Mouse (Mus musculus) heart, embryonic 15.5 days (tissue): ENCODE data around the gene Pwwp2b. TPM values are rescaled to one million over a fixed set of nuclear protein-coding genes. Genes with fewer than 3 reads are reported as not detected.

Experiments used
- ATAC-seq: fragments of 200-750 bp; cut with Nextera tagmentation; replicated peaks from 2 replicates; pipeline ENCODE4 v1.8.0; 2017; ENCODE audit warnings: low read depth, moderate TSS enrichment; ENCODE audit not compliant: insufficient number of reproducible peaks, insufficient read depth, low FRiP score
- H3K27ac ChIP-seq: fragments of 300-500 bp; sonication (generic); 2 replicates; pipeline ENCODE4 v1.5.1; 2015; ENCODE audit warnings: mild to moderate bottlenecking, inconsistent platforms
- H3K27me3 ChIP-seq: fragments of 300-500 bp; sonication (generic); 2 replicates; pipeline ENCODE4 v1.6.1; 2015; ENCODE audit warnings: inconsistent platforms
- H3K36me3 ChIP-seq: fragments of 300-500 bp; sonication (generic); 2 replicates; pipeline ENCODE4 v1.6.1; 2015; ENCODE audit warnings: mild to moderate bottlenecking, inconsistent platforms
- H3K4me1 ChIP-seq: fragments of 300-500 bp; sonication (generic); replicated peaks from 2 replicates; pipeline ENCODE4 v1.6.1; 2015; ENCODE audit warnings: inconsistent platforms
- H3K4me2 ChIP-seq: fragments of 300-500 bp; sonication (generic); 2 replicates; pipeline ENCODE4 v1.6.1; 2015; ENCODE audit warnings: inconsistent platforms, mild to moderate bottlenecking, moderate library complexity
- H3K4me3 ChIP-seq: fragments of 300-500 bp; sonication (generic); 2 replicates; pipeline ENCODE4 v1.5.1; 2015; ENCODE audit warnings: mild to moderate bottlenecking, inconsistent platforms
- H3K9ac ChIP-seq: fragments of 300-500 bp; sonication (generic); 2 replicates; pipeline ENCODE4 v1.6.1; 2015; ENCODE audit warnings: mild to moderate bottlenecking, inconsistent platforms
- H3K9me3 ChIP-seq: fragments of 300-500 bp; sonication (generic); replicated peaks from 2 replicates; pipeline ENCODE4 v1.6.1; 2016; ENCODE audit warnings: inconsistent platforms
- WGBS: fragments of 180-500 bp; shearing (Covaris S2); methylation state at CpG from one replicate; pipeline ENCODE4 v1.1.7; 2015; ENCODE audit warnings: mixed read lengths; 5-methylcytosine and 5-hydroxymethylcytosine counted together
- polyA plus RNA-seq: library from polyadenylated mRNA; unstranded; fragments of >200 nt; fragmentation: Nextera tagmentation; extraction: Ambion mirVana; gene quantifications from 2 replicates; pipeline ENCODE4 v1.2.1, GENCODE M21; 2015

The Pwwp2b gene
- polyA plus RNA-seq, 1 experiment from 2014 or later: 7.0 TPM

DNA sequence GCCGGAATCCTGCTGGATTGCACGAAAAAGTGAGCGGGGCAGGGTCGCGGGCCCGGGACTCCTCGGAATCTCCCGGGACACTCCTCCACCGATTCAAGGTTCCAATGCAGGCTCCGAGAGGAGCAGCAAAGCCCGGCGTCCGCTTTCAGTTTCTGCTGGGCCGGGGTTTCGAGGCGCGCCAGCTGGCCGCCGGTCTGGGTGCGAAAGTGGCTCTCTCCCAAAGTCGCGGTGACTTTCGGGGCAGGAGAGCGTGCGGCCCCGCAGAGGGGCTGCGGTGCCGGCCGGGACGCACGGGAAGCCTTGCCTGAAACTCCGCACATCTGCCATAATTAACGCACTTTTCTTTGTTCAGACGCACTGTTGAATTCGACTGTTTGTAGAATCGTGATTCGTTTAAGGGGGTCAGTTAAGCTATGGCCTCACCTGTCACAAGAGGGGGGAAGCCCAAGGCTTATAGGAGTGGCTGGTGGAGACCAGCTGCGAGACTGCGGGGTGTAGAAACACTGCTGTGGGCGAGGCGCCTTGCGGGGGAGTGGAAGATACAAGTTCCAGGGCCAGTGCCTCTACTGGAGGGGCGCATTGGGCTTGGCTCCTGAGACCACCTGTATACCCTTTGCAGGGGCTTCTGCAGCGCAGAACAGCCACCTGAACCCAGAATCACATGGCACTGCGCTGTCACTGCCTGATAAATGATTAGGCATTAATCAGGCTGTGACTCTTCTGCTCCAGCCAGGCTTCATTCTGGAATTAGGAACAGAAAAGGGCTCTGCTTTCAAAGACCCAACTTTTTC is 528 bp downstream of the Pwwp2b start:
- peak overlapping the region; percentile 92 for H3K4me2 ChIP-seq
- H3K27me3 ChIP-seq: no peaks in the 10 kb centered on the region
- H3K4me3 ChIP-seq: peak overlapping the region; percentile 77
- 3% methylated on average over 45 of the region's 45 CpGs for WGBS
- H3K9me3 ChIP-seq: no peaks in the 10 kb centered on the region
- no peaks in the 10 kb centered on the region for H3K36me3 ChIP-seq
- H3K9ac ChIP-seq: peak overlapping the region; percentile 88
- peak overlapping the region; percentile 86 for H3K27ac ChIP-seq
- peak; percentile 3; the same call in 1 of the 2 replicates for ATAC-seq
- H3K4me1 ChIP-seq: peaks cover 75% of the 10 kb centered on the region

GRCm38 (mm10) chr7:139249406-139250210 is 1.3 kb downstream of the Pwwp2b start:
- no peak for ATAC-seq
- 25% methylated on average over 7 of the region's 7 CpGs for WGBS

GRCm38 (mm10) chr7:139251881-139252301 is 3.6 kb downstream of the Pwwp2b start:
- WGBS: 36% methylated on average over 5 of the region's 5 CpGs
- Histone ChIP-seq H3K27me3 (no peaks in the 10 kb centered on the region), H3K36me3 (peaks cover 21% of the 10 kb centered on the region), H3K9me3 (no peaks in the 10 kb centered on the region), H3K4me3 (no peak overlapping the region), H3K4me2 (peak overlapping the region; percentile 19; the same call in 1 of the 2 replicates), H3K27ac (peak overlapping the region; percentile 66), H3K9ac (no peak overlapping the region), H3K4me1 (peaks cover 64% of the 10 kb centered on the region)
- peak; percentile 6; the same call in 1 of the 2 replicates for ATAC-seq

More at GRCm38 (mm10) chr7:139249406-139250210, 1.3 kb downstream of the Pwwp2b start:
- peak overlapping the region; percentile 77 for H3K4me3 ChIP-seq
- H3K4me1 ChIP-seq: peaks cover 77% of the 10 kb centered on the region
- H3K27me3 ChIP-seq: no peaks in the 10 kb centered on the region
- H3K4me2 ChIP-seq: peak overlapping the region; percentile 92
- no peak overlapping the region for H3K9ac ChIP-seq
- H3K27ac ChIP-seq: peak overlapping the region; percentile 86; the same call in 1 of the 2 replicates
- H3K9me3 ChIP-seq: no peaks in the 10 kb centered on the region
- peaks cover under 1% of the 10 kb centered on the region; the same call in 1 of the 2 replicates for H3K36me3 ChIP-seq

DNA sequence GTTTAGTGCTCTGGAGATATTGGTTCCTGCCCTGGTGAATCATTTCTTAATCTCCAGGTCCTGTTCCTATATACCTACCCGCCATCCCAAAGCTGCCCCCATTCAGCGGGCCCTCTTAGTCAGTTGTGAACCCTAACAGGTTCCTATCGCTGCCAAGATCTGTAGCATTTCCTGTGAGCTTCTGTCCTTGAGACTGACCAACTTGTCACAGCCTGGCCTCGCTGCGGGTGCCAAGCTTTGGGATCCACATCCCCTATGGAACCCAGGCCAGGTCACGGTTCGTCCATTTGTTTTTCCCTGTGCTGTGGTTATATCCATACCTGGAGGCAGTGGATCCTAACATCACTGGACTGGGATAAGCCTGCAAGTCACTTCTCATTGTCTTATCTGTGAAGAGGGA is 4.3 kb downstream of the Pwwp2b start:
- no peak overlapping the region for H3K9ac ChIP-seq
- no peak for ATAC-seq
- H3K4me2 ChIP-seq: no peak overlapping the region
- H3K36me3 ChIP-seq: peaks cover 21% of the 10 kb centered on the region
- H3K27me3 ChIP-seq: no peaks in the 10 kb centered on the region
- no peak overlapping the region for H3K4me3 ChIP-seq
- peaks cover 61% of the 10 kb centered on the region for H3K4me1 ChIP-seq
- no peak overlapping the region for H3K27ac ChIP-seq
- no peaks in the 10 kb centered on the region for H3K9me3 ChIP-seq
- 69% methylated on average over 7 of the region's 7 CpGs for WGBS

- Histone ChIP-seq H3K4me2 (no peak overlapping the region), H3K4me1 (peaks cover 61% of the 10 kb centered on the region), H3K4me3 (no peak overlapping the region), H3K9ac (no peak overlapping the region), H3K36me3 (peaks cover 21% of the 10 kb centered on the region), H3K27me3 (no peaks in the 10 kb centered on the region), H3K9me3 (no peaks in the 10 kb centered on the region), H3K27ac (peak overlapping the region; percentile 36; the same call in 1 of the 2 replicates)
- no peak for ATAC-seq
- 48% methylated on average over 9 of the region's 9 CpGs for WGBS
Measured at GRCm38 (mm10) chr7:139252986-139253385, 4.7 kb downstream of the Pwwp2b start.

DNA sequence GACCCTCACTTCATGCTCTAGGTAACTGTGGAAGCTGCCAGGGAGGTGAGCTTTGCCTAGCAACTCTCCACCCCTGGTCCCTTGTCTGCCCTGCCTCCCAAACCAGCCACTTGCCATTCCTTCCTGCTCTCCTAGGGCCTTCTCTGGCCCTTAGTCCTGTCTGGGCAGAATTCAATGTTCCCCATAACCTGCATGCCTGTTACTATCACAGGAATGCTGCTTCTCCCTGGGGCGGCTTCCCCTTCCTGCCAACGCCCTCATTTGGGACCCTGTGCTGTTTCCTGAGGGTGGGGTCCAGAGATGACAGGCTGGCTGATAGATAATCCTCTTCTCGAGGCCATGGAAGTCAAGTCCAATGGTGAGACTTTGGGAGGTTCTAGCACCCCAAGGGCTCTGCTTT is 5.2 kb downstream of the Pwwp2b start:
- ATAC-seq: no peak

GRCm38 (mm10) chr7:139254626-139255025 is 6.3 kb downstream of the Pwwp2b start:
- 68% methylated on average over 5 of the region's 5 CpGs for WGBS
- no peaks in the 10 kb centered on the region for H3K27me3 ChIP-seq
- H3K9me3 ChIP-seq: no peaks in the 10 kb centered on the region
- peaks cover 67% of the 10 kb centered on the region for H3K4me1 ChIP-seq
- no peak overlapping the region for H3K4me3 ChIP-seq
- peaks cover 21% of the 10 kb centered on the region for H3K36me3 ChIP-seq
- no peak overlapping the region for H3K27ac ChIP-seq
- H3K4me2 ChIP-seq: no peak overlapping the region
- ATAC-seq: no peak
- H3K9ac ChIP-seq: no peak overlapping the region

More for the DNA sequence above, 5.2 kb downstream of the Pwwp2b start:
- H3K4me1 ChIP-seq: peaks cover 65% of the 10 kb centered on the region
- H3K4me3 ChIP-seq: no peak overlapping the region
- H3K4me2 ChIP-seq: no peak overlapping the region
- 46% methylated on average over 3 of the region's 3 CpGs for WGBS
- 0 out of 2 replicates have a peak overlapping the region, but pooled peaks have one; percentile 36 for H3K27ac ChIP-seq
- H3K36me3 ChIP-seq: peaks cover 21% of the 10 kb centered on the region
- no peak overlapping the region for H3K9ac ChIP-seq
- no peaks in the 10 kb centered on the region for H3K27me3 ChIP-seq
- no peaks in the 10 kb centered on the region for H3K9me3 ChIP-seq

DNA sequence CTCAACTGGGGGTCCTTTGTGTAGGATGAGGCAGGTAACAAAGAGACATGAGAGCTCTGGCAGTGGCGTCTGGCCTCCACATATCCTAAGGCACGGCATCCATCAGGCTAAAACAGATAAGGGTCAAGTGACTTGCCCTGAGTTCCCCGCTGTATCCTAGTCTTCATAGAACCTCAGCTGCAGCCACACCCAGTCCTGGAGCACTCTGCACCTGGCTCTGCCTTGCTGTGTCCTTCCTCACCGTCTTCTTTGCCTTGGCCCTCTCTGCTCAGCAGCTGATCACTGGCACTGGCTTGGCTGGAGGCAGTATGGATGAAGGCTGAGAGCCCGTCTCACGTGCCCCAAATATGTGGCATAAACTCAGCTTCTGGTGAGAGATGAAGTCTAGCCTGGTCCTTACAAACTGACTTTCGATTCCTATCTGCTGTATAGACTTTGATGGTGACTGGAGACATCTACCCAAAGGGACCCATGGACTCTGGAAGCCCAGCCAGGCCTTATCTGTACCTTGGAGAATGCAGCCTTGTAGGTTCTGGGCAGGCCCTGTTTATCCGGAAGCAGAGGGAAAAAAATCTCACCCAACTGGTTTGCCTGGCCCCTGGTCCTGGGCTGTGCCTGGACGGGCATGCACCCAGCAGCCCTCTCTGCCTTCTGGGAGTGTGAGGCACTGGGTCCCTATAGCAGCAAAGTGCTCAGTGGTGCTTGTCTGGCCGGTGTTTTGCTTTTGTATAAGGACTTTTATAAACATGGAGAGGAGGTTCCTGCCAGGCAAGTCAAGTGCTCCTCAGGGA is 9.7 kb downstream of the Pwwp2b start:
- Histone ChIP-seq H3K4me3 (no peak overlapping the region), H3K4me1 (peaks cover 37% of the 10 kb centered on the region), H3K9ac (no peak overlapping the region), H3K27ac (peak overlapping the region; percentile 5), H3K4me2 (no peak overlapping the region), H3K36me3 (peaks cover 36% of the 10 kb centered on the region), H3K27me3 (no peaks in the 10 kb centered on the region), H3K9me3 (no peaks in the 10 kb centered on the region)
- ATAC-seq: no peak; the same call in 1 of the 2 replicates
- 44% methylated on average over 10 of the region's 10 CpGs for WGBS

DNA sequence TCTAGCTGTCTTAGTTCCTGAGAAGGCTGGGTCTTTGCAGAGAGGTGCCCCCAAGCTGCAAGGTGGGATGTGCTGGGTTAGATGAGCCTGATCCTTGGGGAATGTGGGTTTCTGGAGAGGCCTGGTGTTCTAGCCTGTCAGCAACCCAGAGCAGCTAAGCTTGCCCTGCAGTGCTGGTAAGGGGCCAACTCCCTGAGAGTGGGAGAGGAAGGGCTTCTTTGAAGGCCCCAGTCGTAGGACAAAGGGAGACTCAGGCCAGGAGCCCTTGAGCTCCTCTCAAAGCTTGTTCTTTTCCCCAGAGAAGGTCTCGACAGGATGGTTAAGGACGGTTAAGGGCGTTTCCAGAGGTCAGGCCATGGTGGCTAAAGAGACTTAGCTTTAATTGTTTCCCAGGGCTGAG is 16.1 kb downstream of the Pwwp2b start:
- Histone ChIP-seq H3K27ac (peak overlapping the region; percentile 68), H3K36me3 (peaks cover 14% of the 10 kb centered on the region; the same call in 1 of the 2 replicates), H3K9ac (no peak overlapping the region), H3K4me1 (peaks cover 48% of the 10 kb centered on the region), H3K27me3 (no peaks in the 10 kb centered on the region), H3K4me3 (no peak overlapping the region), H3K9me3 (no peaks in the 10 kb centered on the region), H3K4me2 (no peak overlapping the region)
- WGBS: 21% methylated on average over 4 of the region's 4 CpGs
- ATAC-seq: no peak; the same call in 1 of the 2 replicates

DNA sequence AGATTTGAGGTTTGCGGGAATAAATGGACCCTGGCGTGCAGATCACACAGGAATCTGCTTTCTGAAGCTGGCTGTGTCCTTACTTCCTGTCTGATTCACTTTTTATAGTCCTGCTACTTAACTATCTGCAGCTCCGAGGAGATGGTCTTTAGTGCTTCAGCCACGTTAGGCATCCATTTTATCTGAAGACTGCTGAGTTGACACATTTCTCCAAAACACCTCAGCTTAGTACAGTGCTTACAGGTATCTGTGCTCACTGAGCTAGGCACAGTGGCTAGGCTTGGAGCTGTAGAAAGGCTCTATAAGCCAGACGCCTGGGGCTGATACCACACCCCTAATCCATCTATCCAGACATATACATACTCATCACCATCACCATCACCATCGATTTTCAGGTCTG is 17.4 kb downstream of the Pwwp2b start:
- peaks cover 10% of the 10 kb centered on the region; the same call in 1 of the 2 replicates for H3K36me3 ChIP-seq
- no peak overlapping the region for H3K4me3 ChIP-seq
- no peak overlapping the region for H3K4me2 ChIP-seq
- peaks cover 41% of the 10 kb centered on the region for H3K4me1 ChIP-seq
- peak overlapping the region; percentile 66 for H3K27ac ChIP-seq
- 36% methylated on average over 6 of the region's 6 CpGs for WGBS
- ATAC-seq: no peak
- no peak overlapping the region for H3K9ac ChIP-seq
- H3K27me3 ChIP-seq: no peaks in the 10 kb centered on the region
- no peaks in the 10 kb centered on the region for H3K9me3 ChIP-seq
